23 mouse cellular contexts compared by ENCODE assay signal in genomic region chr10:19490500-19490899, GRCm38 (mm10).
"Had no signal": no experiment of that assay in that cellular context is flagged by ENCODE, and none has a peak within 500 bp of the region (broad histone marks: within the 10 kb centered on the region; RNA-seq: fewer than 3 reads in every experiment).

No protein-coding gene starts in this region.

- H3K4me1 ChIP-seq: hindbrain, embryonic 12.5 days; limb, embryonic 10.5 days; limb, embryonic 12.5 days had no signal

- H3K27ac ChIP-seq: gastrocnemius, adult 2 months; heart, embryonic 10.5 days; hindbrain, embryonic 10.5 days; hindbrain, embryonic 12.5 days; hindbrain, embryonic 14.5 days; layer of hippocampus, adult 2 months; left cerebral cortex, adult 2 months; limb, embryonic 10.5 days; limb, embryonic 12.5 days; liver, embryonic 13.5 days had no signal

- H3K4me2 ChIP-seq: heart, embryonic 12.5 days; hindbrain, embryonic 12.5 days; hindbrain, embryonic 14.5 days; limb, embryonic 12.5 days; liver, embryonic 13.5 days had no signal

- H3K9me3 ChIP-seq: heart, embryonic 10.5 days; heart, embryonic 12.5 days; hindbrain, embryonic 10.5 days; hindbrain, embryonic 12.5 days; limb, embryonic 10.5 days; limb, embryonic 12.5 days; liver, embryonic 13.5 days had no signal

- H3K9ac ChIP-seq: heart, embryonic 12.5 days; hindbrain, embryonic 12.5 days; hindbrain, embryonic 14.5 days; limb, embryonic 12.5 days; liver, embryonic 13.5 days had no signal

- DNase-seq: gastrocnemius, adult 2 months; gastrocnemius, postnatal 10 days; gastrocnemius, postnatal 25 days; heart, adult 18-20 months; heart, postnatal 10 days; heart, postnatal 4 days; kidney, adult 18-20 months; kidney, adult 8-10 months; kidney, postnatal 10 days; kidney, postnatal 25 days; kidney, postnatal 4 days; liver, embryonic 13.5 days had no signal

- H3K27me3 ChIP-seq: heart, embryonic 12.5 days; limb, embryonic 12.5 days; liver, embryonic 13.5 days had no signal

- ATAC-seq: hindbrain, embryonic 16.5 days; inflammation-experienced regulatory T-cells, adult 6 months had no signal

- H3K4me3 ChIP-seq: gastrocnemius, adult 2 months; heart, embryonic 10.5 days; heart, embryonic 12.5 days; hindbrain, embryonic 10.5 days; hindbrain, embryonic 12.5 days; layer of hippocampus, adult 2 months; left cerebral cortex, adult 2 months; limb, embryonic 10.5 days; limb, embryonic 12.5 days; liver, embryonic 13.5 days had no signal

- H3K36me3 ChIP-seq: heart, embryonic 10.5 days; heart, embryonic 12.5 days; hindbrain, embryonic 10.5 days; hindbrain, embryonic 12.5 days; limb, embryonic 10.5 days; limb, embryonic 12.5 days; liver, embryonic 13.5 days had no signal
